In genomic region chr11:53773087-53773486, GRCm38 (mm10) we compare ENCODE assay signal across 20 mouse cellular contexts. TPM values are rescaled to one million over a fixed set of nuclear protein-coding genes. Genes with fewer than 3 reads are reported as not detected.
A peak's percentile ranks its signal among the peaks of the same experiment; 100 is the strongest.
DNase-seq lines count a peak whose midpoint lies in the region; ATAC-seq and TF ChIP-seq lines count a peak whose summit lies in the region.
"Had no signal": no experiment of that assay in that cellular context is flagged by ENCODE, and none has a peak within 500 bp of the region (broad histone marks: within the 10 kb centered on the region; RNA-seq: fewer than 3 reads in every experiment).

Gene Gm17334, minus strand, starts transcription at chr11:53773187.

- H3K9ac ChIP-seq in heart, embryonic 15.5 days = no peak within 1 kb of the TSS
- peak within 1 kb of the TSS; percentile 26; the same call in 1 of the 2 replicates for H3K9ac ChIP-seq in intestine, postnatal 0 days (ENCODE audit: low read depth, low read length)
- H3K9ac ChIP-seq: forebrain, embryonic 12.5 days; kidney, embryonic 15.5 days; liver, embryonic 13.5 days had no signal

- no peak for DNase-seq in heart, adult 9 months (ENCODE audit: low spot score in 2 of 2)
- no peak for DNase-seq in spleen, adult 2 months (ENCODE audit: low read depth in 1 of 2, low spot score in 2 of 2)
- no peak for DNase-seq in spleen, postnatal 4 days (ENCODE audit: low spot score in 2 of 2)
- no peak for DNase-seq in layer of hippocampus, postnatal 25 days (ENCODE audit: extremely low spot score in 1 of 2, low spot score in 1 of 2)
- DNase-seq: adrenal gland, postnatal 14 days; cerebellum, postnatal 10 days; gastrocnemius, postnatal 14 days; layer of hippocampus, postnatal 36 days; liver, embryonic 13.5 days; midbrain, embryonic 14.5 days; spleen, adult 18-20 months; thymus, postnatal 36 days had no signal

- H3K4me3 ChIP-seq in heart, embryonic 15.5 days = no peak within 1 kb of the TSS
- H3K4me3 ChIP-seq in spleen, adult 2 months (ENCODE audit: extremely low read depth, insufficient read depth, insufficient read length) = peak within 1 kb of the TSS; percentile 44; the same call in 1 of the 2 replicates
- H3K4me3 ChIP-seq in intestine, postnatal 0 days (ENCODE audit: low read depth, low read length) = peak within 1 kb of the TSS; percentile 91
- H3K4me3 ChIP-seq: forebrain, embryonic 12.5 days had no signal

- TF ChIP-seq CTCF in spleen, adult 2 months (IDR thresholded peaks at IDR 0.05; ENCODE audit: extremely low read depth, insufficient read depth, insufficient read length, insufficient replicate concordance) = no peak
- TF ChIP-seq CTCF in intestine, postnatal 0 days (IDR thresholded peaks at IDR 0.05; ENCODE audit: low read depth) = no peak

- 80% methylated on average over 5 of the region's 5 CpGs for WGBS in heart, embryonic 15.5 days
- 79% methylated on average over 5 of the region's 5 CpGs for WGBS in spleen, adult 2 months
- WGBS in intestine, postnatal 0 days = 83% methylated on average over 5 of the region's 5 CpGs

- TF ChIP-seq POLR2A in spleen, adult 2 months (IDR thresholded peaks at IDR 0.05; ENCODE audit: low read depth, low read length) = no peak

- peak within 1 kb of the TSS; percentile 17; the same call in 1 of the 2 replicates for H3K4me2 ChIP-seq in heart, embryonic 15.5 days
- H3K4me2 ChIP-seq in intestine, postnatal 0 days (replicated peaks; ENCODE audit: low read depth) = peak within 1 kb of the TSS; percentile 73
- H3K4me2 ChIP-seq: forebrain, embryonic 12.5 days; heart, embryonic 11.5 days had no signal

- peaks cover 25% of the 10 kb centered on the region for H3K36me3 ChIP-seq in heart, embryonic 15.5 days
- H3K36me3 ChIP-seq in spleen, adult 2 months (ENCODE audit: control insufficient read depth, insufficient read depth, low read length) = peaks cover 57% of the 10 kb centered on the region
- H3K36me3 ChIP-seq in intestine, postnatal 0 days (ENCODE audit: control insufficient read depth, insufficient read depth) = peaks cover 66% of the 10 kb centered on the region

- H3K9me3 ChIP-seq in heart, embryonic 15.5 days (replicated peaks) = no peaks in the 10 kb centered on the region
- H3K9me3 ChIP-seq in intestine, postnatal 0 days (ENCODE audit: control insufficient read depth) = no peaks in the 10 kb centered on the region
- H3K9me3 ChIP-seq: forebrain, embryonic 12.5 days; kidney, embryonic 15.5 days; liver, embryonic 13.5 days had no signal

- no peak for ATAC-seq in heart, embryonic 15.5 days (replicated peaks; ENCODE audit: insufficient number of reproducible peaks, insufficient read depth, low FRiP score, low read depth)
- no peak for ATAC-seq in intestine, postnatal 0 days
- no peak for ATAC-seq in megakaryocyte-erythroid progenitor cell, adult 5-6 weeks (replicated peaks; ENCODE audit: low FRiP score, low TSS enrichment, poor library complexity, severe bottlenecking)
- ATAC-seq: hindbrain, postnatal 0 days had no signal

- no peaks in the 10 kb centered on the region for H3K27me3 ChIP-seq in heart, embryonic 15.5 days
- no peaks in the 10 kb centered on the region for H3K27me3 ChIP-seq in spleen, adult 2 months (ENCODE audit: control insufficient read depth, insufficient read depth, low read length)
- H3K27me3 ChIP-seq in intestine, postnatal 0 days (replicated peaks; ENCODE audit: control insufficient read depth, insufficient read depth, low read length) = no peaks in the 10 kb centered on the region

- H3K27ac ChIP-seq in heart, embryonic 15.5 days = no peak within 1 kb of the TSS
- peak within 1 kb of the TSS; percentile 25; the same call in 1 of the 2 replicates for H3K27ac ChIP-seq in spleen, adult 2 months (ENCODE audit: insufficient read depth, low read length)
- H3K27ac ChIP-seq in intestine, postnatal 0 days (ENCODE audit: low read depth, low read length) = peak within 1 kb of the TSS; percentile 41
- H3K27ac ChIP-seq: forebrain, embryonic 12.5 days; hindbrain, postnatal 0 days; kidney, embryonic 15.5 days; liver, embryonic 13.5 days had no signal

- peaks cover 9% of the 10 kb centered on the region; the same call in 1 of the 2 replicates for H3K4me1 ChIP-seq in heart, embryonic 15.5 days (replicated peaks)
- peaks cover 25% of the 10 kb centered on the region; the same call in 1 of the 2 replicates for H3K4me1 ChIP-seq in spleen, adult 2 months (ENCODE audit: control insufficient read depth, insufficient read depth, insufficient read length)
- H3K4me1 ChIP-seq in intestine, postnatal 0 days (replicated peaks; ENCODE audit: control insufficient read depth, insufficient read depth, low read length) = 0 out of 2 replicates have a peak, but pooled peaks cover 3% of the 10 kb centered on the region

RNA-seq across cellular contexts. Expression of gene Gm17334, which starts in this region (rescaled TPM):
- 0.15 TPM in 1 of 2 replicates, not detected in the other for polyA plus RNA-seq in heart, embryonic 15.5 days (2015; fragmentation: Nextera tagmentation; extraction: Ambion mirVana)
- polyA plus RNA-seq in spleen, adult 2 months (2012; rRNA removed) = 1.2 TPM in 2 replicates
- polyA plus RNA-seq in intestine, postnatal 0 days (2015; fragmentation: Nextera tagmentation; extraction: Ambion mirVana) = 0.17 and 0.67 TPM in 2 replicates
- total RNA-seq in layer of hippocampus, postnatal 25 days (2021) = 1 to 10 TPM; 1.0 to 1.8 TPM
- not detected in 2 replicates for total RNA-seq in megakaryocyte-erythroid progenitor cell, adult 5-6 weeks (2014; fragmentation: Nextera tagmentation)
- 0.89 TPM in 1 of 2 replicates, not detected in the other for total RNA-seq in megakaryocyte-erythroid progenitor cell, adult 5-6 weeks (2017)
- total RNA-seq: hindbrain, postnatal 0 days had no signal
- polyA plus RNA-seq: forebrain, embryonic 12.5 days; hindbrain, postnatal 0 days; liver, embryonic 13.5 days; testis, adult 2 months had no signal
